Mouse (Mus musculus) frontal cortex, adult (tissue): ENCODE measurements around the gene Gfpt2.

Experiments used
- ATAC-seq: cut with Nextera tagmentation; 2 replicates; pipeline ENCODE4 v1.9.2; 2017; ENCODE audit warnings: mild to moderate bottlenecking, moderate library complexity, mixed read lengths; ENCODE audit not compliant: low TSS enrichment

Gene Gfpt2

GRCm38 (mm10) chr11:49883394-49883793, 89.4 kb downstream of the Gfpt2 start:
- no peak for ATAC-seq
